Mouse (Mus musculus) testis, adult 2 months (tissue): ENCODE results near the gene Pycr1.

Source experiments
- CTCF ChIP-seq: fragments of 200-500 bp; IDR thresholded peaks from 2 replicates; pipeline ENCODE4 v1.5.1; 2012; ENCODE audit warnings: low read depth, mild to moderate bottlenecking, inconsistent platforms, low read length, moderate library complexity; ENCODE audit not compliant: control insufficient read depth, insufficient read depth, insufficient replicate concordance
- POLR2A ChIP-seq: fragments of 200-500 bp; IDR thresholded peaks from 2 replicates; pipeline ENCODE4 v1.6.1; 2012; ENCODE audit warnings: low read depth, mild to moderate bottlenecking, inconsistent platforms, low read length, moderate library complexity; ENCODE audit not compliant: control insufficient read depth

DNA sequence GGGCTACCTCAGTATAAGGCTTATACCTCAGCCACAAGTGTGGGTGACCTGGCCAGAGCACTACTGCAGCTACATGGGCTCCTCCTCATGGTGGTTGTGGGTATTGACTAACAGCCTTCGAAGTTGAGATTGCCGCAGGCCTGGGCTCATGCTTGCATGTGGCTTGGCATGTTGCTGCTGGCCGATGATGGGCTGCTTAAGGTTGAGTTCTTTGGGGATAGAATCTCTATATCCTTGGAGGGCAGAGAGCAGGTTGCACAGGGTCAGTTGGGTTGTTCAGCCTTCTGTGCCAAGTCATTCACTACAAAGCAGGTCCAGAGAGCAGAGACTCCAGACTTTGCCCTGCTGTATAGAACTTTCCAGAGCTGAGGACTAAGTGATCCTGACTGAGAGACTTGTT is 36.3 kb upstream of the Pycr1 start:
- peak; percentile 36; the same call in 1 of the 2 replicates for TF ChIP-seq CTCF
- no peak for TF ChIP-seq POLR2A
